8 mouse cellular contexts compared by ENCODE assay signal in the genomic region with DNA sequence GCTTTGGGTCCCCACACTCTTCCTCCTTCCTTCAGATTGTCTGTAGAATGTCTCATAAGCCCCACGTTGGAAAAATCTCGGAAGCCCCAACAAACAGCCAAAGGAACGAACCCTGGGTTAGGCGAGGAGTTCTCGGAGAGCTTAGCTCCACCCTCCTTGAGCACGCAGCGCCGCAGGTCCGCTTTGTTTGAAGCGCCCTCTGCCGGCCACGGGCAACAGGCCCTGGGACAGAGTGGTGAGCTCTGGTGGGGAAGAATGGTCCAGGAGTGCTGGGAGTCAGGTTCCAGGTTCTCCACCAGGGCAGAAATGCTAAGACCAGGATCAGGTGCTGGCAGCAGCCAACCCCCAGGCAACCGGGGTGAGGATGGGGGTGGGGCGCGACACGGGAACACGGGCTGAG. TPM values are rescaled to one million over a fixed set of nuclear protein-coding genes. Genes with fewer than 3 reads are reported as not detected.
DNase-seq lines count a peak whose midpoint lies in the region; ATAC-seq and TF ChIP-seq lines count a peak whose summit lies in the region.

No protein-coding gene starts in this region.

- H3K4me3 ChIP-seq in embryonic facial prominence, embryonic 14.5 days (ENCODE audit: low read depth, low read length): no peak overlapping the region
- H3K4me3 ChIP-seq in heart, embryonic 10.5 days: peak overlapping the region; percentile 40
- no peak overlapping the region for H3K4me3 ChIP-seq in liver, adult 2 months (ENCODE audit: insufficient read depth, low read depth, low read length)
- no peak overlapping the region for H3K4me3 ChIP-seq in stomach, embryonic 14.5 days (ENCODE audit: low read depth, low read length)

- H3K4me1 ChIP-seq in embryonic facial prominence, embryonic 14.5 days (ENCODE audit: control insufficient read depth, insufficient read depth, low read length): peaks cover 12% of the 10 kb centered on the region
- H3K4me1 ChIP-seq in heart, embryonic 10.5 days: peaks cover 33% of the 10 kb centered on the region
- no peaks in the 10 kb centered on the region for H3K4me1 ChIP-seq in liver, adult 2 months (ENCODE audit: control insufficient read depth, insufficient read depth, low read length)
- peaks cover 7% of the 10 kb centered on the region for H3K4me1 ChIP-seq in stomach, embryonic 14.5 days (ENCODE audit: control insufficient read depth, insufficient read depth, low read length)

- no peak for TF ChIP-seq POLR2A in liver, adult 2 months (IDR thresholded peaks at IDR 0.05; ENCODE audit: extremely low read depth, insufficient read depth, low read length)

- no peaks in the 10 kb centered on the region for H3K79me2 ChIP-seq in liver, adult 2 months (ENCODE audit: control insufficient read depth, insufficient read depth, low read length)

- no peaks in the 10 kb centered on the region for H3K9me3 ChIP-seq in embryonic facial prominence, embryonic 14.5 days (ENCODE audit: control insufficient read depth, low read length)
- no peaks in the 10 kb centered on the region for H3K9me3 ChIP-seq in heart, embryonic 10.5 days
- H3K9me3 ChIP-seq in stomach, embryonic 14.5 days (ENCODE audit: control insufficient read depth, low read depth, low read length): no peaks in the 10 kb centered on the region

- H3K27ac ChIP-seq in embryonic facial prominence, embryonic 14.5 days (replicated peaks; ENCODE audit: low read depth, low read length): no peak overlapping the region
- H3K27ac ChIP-seq in heart, embryonic 10.5 days: peak overlapping the region; percentile 76
- H3K27ac ChIP-seq in liver, adult 2 months (replicated peaks; ENCODE audit: insufficient read depth, low read depth, low read length): no peak overlapping the region
- no peak overlapping the region for H3K27ac ChIP-seq in stomach, embryonic 14.5 days (ENCODE audit: low read length)

- no peak overlapping the region for H3K9ac ChIP-seq in embryonic facial prominence, embryonic 14.5 days (ENCODE audit: low read depth, low read length)
- H3K9ac ChIP-seq in liver, adult 2 months (ENCODE audit: low read depth, low read length): 0 out of 2 replicates have a peak overlapping the region, but pooled peaks have one; percentile 15
- no peak overlapping the region for H3K9ac ChIP-seq in stomach, embryonic 14.5 days (replicated peaks; ENCODE audit: low read depth, low read length)

- TF ChIP-seq CTCF in liver, adult 2 months (IDR thresholded peaks at IDR 0.05; ENCODE audit: low read depth, low read length): peak; percentile 98

- ATAC-seq in embryonic facial prominence, embryonic 14.5 days (ENCODE audit: low read depth): peak; percentile 87
- peak; percentile 87 for ATAC-seq in monocyte, adult 5-6 weeks (replicated peaks; ENCODE audit: insufficient number of reproducible peaks, low FRiP score, low TSS enrichment, poor library complexity, severe bottlenecking)
- ATAC-seq in stomach, embryonic 14.5 days (ENCODE audit: insufficient number of reproducible peaks, insufficient read depth, low FRiP score, low read depth): peak; percentile 79

- H3K27me3 ChIP-seq in embryonic facial prominence, embryonic 14.5 days (replicated peaks; ENCODE audit: control insufficient read depth, insufficient read depth, low read length): no peaks in the 10 kb centered on the region
- no peaks in the 10 kb centered on the region for H3K27me3 ChIP-seq in heart, embryonic 10.5 days (ENCODE audit: insufficient read depth, poor library complexity, severe bottlenecking)
- H3K27me3 ChIP-seq in liver, adult 2 months (ENCODE audit: control insufficient read depth, insufficient read depth, low read length): no peaks in the 10 kb centered on the region
- no peaks in the 10 kb centered on the region for H3K27me3 ChIP-seq in stomach, embryonic 14.5 days (ENCODE audit: control insufficient read depth, insufficient read depth, low read length)

- peak overlapping the region; percentile 23 for H3K4me2 ChIP-seq in embryonic facial prominence, embryonic 14.5 days (ENCODE audit: low read depth, low read length)
- H3K4me2 ChIP-seq in stomach, embryonic 14.5 days (replicated peaks; ENCODE audit: low read depth, low read length): peak overlapping the region; percentile 26; the same call in 1 of the 2 replicates

- DNase-seq in B cell, adult 2 months: peak; percentile 90
- peak; percentile 71 to 81 for DNase-seq in adrenal gland, postnatal 4 days (ENCODE audit: low spot score in 2 of 2)
- peak; percentile 90 for DNase-seq in embryonic facial prominence, embryonic 14.5 days (ENCODE audit: low spot score)
- peak; percentile 94 for DNase-seq in heart, embryonic 10.5 days (ENCODE audit: low spot score)
- DNase-seq in kidney, adult 9 months: peak; percentile 78
- DNase-seq in liver, adult 2 months (ENCODE audit: extremely low read depth, low read depth, low spot score): peak; percentile 45

- peaks cover 15% of the 10 kb centered on the region for H3K36me3 ChIP-seq in embryonic facial prominence, embryonic 14.5 days (ENCODE audit: control insufficient read depth, insufficient read depth, low read length)
- H3K36me3 ChIP-seq in heart, embryonic 10.5 days: peaks cover 31% of the 10 kb centered on the region
- no peaks in the 10 kb centered on the region for H3K36me3 ChIP-seq in liver, adult 2 months (ENCODE audit: control insufficient read depth, insufficient read depth, low read length)
- H3K36me3 ChIP-seq in stomach, embryonic 14.5 days (ENCODE audit: control insufficient read depth, insufficient read depth, low read length): peaks cover 11% of the 10 kb centered on the region

- 3% methylated on average over 15 of the region's 17 CpGs for WGBS in embryonic facial prominence, embryonic 14.5 days
- 3% methylated on average over 17 of the region's 17 CpGs for WGBS in heart, embryonic 10.5 days
- WGBS in liver, adult 2 months: 2% methylated on average over 17 of the region's 17 CpGs
- WGBS in stomach, embryonic 14.5 days: 5% methylated on average over 17 of the region's 17 CpGs

RNA-seq across cellular contexts. Expression of a gene that starts 30.0 kb away (rescaled TPM):
- total RNA-seq in adrenal gland, postnatal 4 days (2021): 10 to 100 TPM; 10.3 to 12.9 TPM
- 54.5 and 64.6 TPM in 2 replicates for polyA plus RNA-seq in embryonic facial prominence, embryonic 14.5 days (2014; fragmentation: Nextera tagmentation; extraction: Ambion mirVana)
- polyA plus RNA-seq in heart, embryonic 10.5 days (2016; fragmentation: Nextera tagmentation; extraction: Ambion mirVana): 15.3 and 17.7 TPM in 2 replicates
- total RNA-seq in liver, adult 2 months (2014; rRNA removed): 0.65 and 0.67 TPM in 2 replicates
- polyA plus RNA-seq in liver, adult 2 months (2012; rRNA removed): 1.8 and 2.9 TPM in 2 replicates
- not detected in 3 replicates for total RNA-seq in monocyte, adult 5-6 weeks (2017)
- polyA plus RNA-seq in stomach, embryonic 14.5 days (2014; fragmentation: Nextera tagmentation; extraction: Ambion mirVana): 31.8 and 32.0 TPM in 2 replicates

RNA-seq across cellular contexts. Expression of a gene that starts 59.9 kb away (rescaled TPM):
- total RNA-seq in adrenal gland, postnatal 4 days (2021): 10 to 100 TPM; 37.8 to 41.2 TPM
- polyA plus RNA-seq in embryonic facial prominence, embryonic 14.5 days (2014; fragmentation: Nextera tagmentation; extraction: Ambion mirVana): 21.0 and 22.7 TPM in 2 replicates
- 12.4 and 27.3 TPM in 2 replicates for polyA plus RNA-seq in heart, embryonic 10.5 days (2016; fragmentation: Nextera tagmentation; extraction: Ambion mirVana)
- total RNA-seq in liver, adult 2 months (2014; rRNA removed): 2.0 and 4.1 TPM in 2 replicates
- 18.5 and 24.6 TPM in 2 replicates for polyA plus RNA-seq in liver, adult 2 months (2012; rRNA removed)
- 3.1 to 10.1 TPM (median 9.1 TPM) in 3 replicates for total RNA-seq in monocyte, adult 5-6 weeks (2017)
- 41.8 and 43.3 TPM in 2 replicates for polyA plus RNA-seq in stomach, embryonic 14.5 days (2014; fragmentation: Nextera tagmentation; extraction: Ambion mirVana)
